Mouse (Mus musculus) inflammation-experienced regulatory T-cells, adult 6 months (primary cell): ENCODE measurements around the gene 3110082I17Rik. TPM values are rescaled to one million over a fixed set of nuclear protein-coding genes. Genes with fewer than 3 reads are reported as not detected.

Experiments
- ATAC-seq: one replicate; pipeline ENCODE4 v1.8.0; 2017
- polyA plus RNA-seq, 3 experiments: library from polyadenylated mRNA; unstranded; fragments of 100-300 nt; shearing (Covaris generic); gene quantifications; one replicate each; pipeline ENCODE4 v1.2.1; 2017

3110082I17Rik gene
- polyA plus RNA-seq, 3 experiments from 2014 or later: 4.6 to 5.6 (median 5.2) TPM

DNA sequence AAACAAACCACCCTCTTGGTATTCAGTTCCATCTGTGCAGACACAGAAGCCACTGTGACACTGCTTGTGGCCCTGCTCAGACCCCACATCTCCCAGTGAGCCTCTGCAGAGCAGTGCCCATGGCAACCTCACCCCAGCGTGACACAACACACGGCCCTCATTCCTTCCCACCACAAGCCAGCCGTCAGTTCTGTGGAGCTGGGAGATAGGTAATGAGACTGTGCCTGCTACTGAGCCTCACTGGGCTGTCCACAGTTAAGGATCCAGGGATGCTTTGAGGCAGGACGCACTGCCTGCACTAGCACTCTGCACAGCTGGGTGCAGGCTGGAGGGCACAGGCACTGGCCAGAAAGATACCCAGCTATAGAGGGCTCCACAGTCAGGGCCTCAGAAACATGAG is 10.4 kb downstream of the 3110082I17Rik start:
- no peak for ATAC-seq

- ATAC-seq: no peak
These were observed 11.1 kb downstream of the 3110082I17Rik start for GRCm38 (mm10) chr5:139449161-139449791.

DNA sequence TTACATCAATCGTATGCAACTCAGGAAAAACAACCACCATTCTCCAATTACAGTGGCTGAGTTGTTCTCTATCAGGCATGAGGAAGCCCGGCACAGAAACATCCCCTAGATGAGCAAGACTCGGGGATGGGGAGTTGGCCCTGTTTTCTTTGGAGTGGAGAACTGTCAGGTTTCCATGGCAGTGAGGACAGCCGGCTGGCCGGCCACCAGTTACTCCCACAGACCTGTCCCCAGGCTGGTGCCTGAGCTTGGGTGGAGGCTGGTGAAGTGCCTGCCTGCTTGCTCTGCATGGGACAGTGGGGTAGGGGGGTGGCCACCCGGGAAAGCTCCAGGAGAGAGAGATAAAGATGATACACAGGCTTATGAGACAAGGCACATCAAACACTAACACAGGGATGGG is 12.3 kb downstream of the 3110082I17Rik start:
- no peak for ATAC-seq

DNA sequence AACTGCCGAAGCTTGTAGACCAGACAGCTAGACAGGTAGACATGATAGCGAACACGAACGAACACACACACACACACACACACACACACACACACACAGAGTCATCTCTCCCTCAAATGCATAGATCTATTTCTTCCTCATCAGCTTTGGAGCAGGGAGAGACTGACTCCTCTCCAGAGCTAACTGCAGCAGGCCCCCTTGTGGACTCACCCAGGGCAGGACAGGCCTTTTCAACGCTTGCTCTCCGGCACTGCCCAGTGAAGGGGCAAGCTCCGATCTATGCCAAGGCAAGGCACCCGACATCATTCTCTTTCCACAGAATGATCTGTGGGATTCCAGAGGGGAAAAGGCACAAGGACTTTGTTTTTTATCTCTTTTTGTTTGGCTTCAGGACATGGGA is 15.1 kb downstream of the 3110082I17Rik start:
- ATAC-seq: no peak

GRCm38 (mm10) chr5:139442962-139443361 is 17.4 kb downstream of the 3110082I17Rik start:
- ATAC-seq: no peak

DNA sequence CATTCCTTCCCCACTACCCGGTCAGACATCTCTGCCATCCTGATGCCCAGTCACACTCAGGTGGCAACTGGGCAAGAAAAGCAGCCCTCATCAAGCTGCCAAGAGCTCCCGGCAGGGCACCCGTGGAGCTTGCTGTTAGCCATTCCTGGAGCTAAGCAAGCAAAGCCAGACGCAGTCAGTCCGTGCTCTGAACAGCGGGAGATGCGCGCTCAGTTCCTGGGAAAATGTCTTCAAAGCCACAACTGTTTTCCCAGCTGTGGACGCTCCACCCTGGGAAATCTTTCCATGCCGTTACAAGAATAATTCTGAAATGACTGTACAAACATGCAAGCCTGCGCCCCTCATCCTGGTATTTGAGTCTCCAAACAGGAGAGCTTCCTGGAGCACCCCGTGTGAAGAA is 17.9 kb downstream of the 3110082I17Rik start:
- no peak for ATAC-seq

DNA sequence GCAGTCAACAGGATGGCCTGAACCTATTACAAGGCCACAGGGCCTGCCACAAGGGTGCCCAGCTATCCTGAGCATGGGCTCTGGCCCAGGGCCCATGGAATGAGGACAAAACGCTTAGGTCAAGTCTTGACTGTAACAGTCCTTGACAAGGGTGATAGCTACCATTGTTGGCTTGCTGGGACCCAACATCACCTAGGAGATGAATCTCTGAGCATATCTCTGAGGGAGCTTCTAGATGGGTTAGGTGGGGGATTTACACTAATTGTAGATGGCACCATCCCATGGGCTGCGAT is 18.7 kb downstream of the 3110082I17Rik start:
- no peak for ATAC-seq

DNA sequence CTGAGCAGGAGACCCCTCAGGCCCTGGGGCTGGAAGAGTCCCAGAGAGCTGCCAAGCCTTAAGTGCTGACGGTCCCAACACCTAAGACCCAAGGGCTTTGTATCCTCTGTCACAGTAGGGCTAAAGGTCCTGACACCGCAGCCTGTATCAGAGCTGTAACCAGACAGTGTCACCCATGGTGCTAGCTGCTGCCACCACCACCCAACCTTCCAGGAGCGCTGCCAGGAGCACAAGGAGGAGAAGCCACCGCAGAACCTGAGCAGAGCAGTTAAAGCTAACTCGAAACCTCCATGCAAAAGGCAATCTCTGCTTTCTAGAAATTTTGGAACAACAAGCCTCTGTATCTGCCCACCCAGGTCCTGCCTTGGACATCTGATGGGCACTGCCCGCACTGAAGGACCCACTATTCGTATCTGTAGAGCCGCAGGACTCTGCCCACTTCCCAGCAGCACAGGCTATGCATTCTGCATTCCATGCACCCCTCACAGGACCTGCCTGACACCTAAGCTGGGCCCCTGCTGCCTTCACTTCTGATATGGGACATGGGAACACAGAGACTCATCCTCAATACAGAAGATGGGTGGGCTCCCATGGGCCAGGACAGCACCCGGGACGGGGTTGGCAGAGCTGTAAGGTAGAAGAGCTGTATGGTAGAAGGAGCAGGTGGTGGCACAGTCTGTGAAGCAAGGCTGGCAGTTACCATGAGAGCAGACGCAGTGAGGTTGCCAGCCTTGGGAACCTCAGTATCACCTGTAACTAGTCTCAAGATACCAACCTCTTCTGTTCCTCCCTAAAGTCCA is 19.2 kb downstream of the 3110082I17Rik start:
- ATAC-seq: no peak

DNA sequence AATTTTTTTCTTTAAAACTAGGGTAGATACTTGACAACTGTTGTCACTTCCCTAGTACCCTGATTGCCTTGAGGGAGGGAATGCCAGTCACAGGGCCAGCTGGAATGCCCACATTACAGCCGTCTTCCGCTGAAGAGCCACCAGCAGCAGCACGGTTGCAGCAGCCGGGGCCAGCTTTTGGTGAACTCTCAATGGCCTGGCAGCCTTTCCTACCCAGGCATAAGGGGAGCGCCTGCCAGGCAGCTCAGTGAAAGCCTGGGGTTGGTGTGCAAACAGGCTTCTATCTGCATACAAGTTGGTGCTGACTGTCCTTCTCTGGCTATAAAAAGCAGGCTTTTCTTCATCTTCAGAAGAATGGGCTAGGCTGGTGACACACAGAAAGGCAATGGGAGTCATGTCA is 19.9 kb downstream of the 3110082I17Rik start:
- ATAC-seq: no peak

GRCm38 (mm10) chr5:139438440-139438839 is 21.9 kb downstream of the 3110082I17Rik start:
- no peak for ATAC-seq

DNA sequence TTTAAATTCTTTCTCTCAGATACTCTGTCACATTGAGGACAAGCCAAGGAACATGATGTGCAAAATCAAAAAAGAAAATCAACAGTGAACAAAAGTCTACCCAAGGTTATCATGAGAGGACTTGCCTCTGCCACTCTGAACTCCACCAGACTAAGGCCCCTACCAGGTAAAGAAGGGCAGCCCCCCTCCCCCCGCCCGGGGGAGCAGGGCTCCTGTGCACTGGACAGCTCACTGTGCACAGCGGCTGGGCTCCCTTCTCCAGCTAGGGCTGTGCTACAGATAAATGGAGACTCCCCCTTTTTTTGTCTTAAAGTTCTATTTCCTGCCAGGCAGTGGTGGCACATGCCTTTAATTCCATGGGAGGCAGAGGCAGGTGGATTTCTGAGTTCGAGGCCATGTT is 22.6 kb downstream of the 3110082I17Rik start:
- no peak for ATAC-seq

- no peak for ATAC-seq
These were observed 25.4 kb downstream of the 3110082I17Rik start for GRCm38 (mm10) chr5:139434940-139435339.

GRCm38 (mm10) chr5:139433842-139434568 is 26.3 kb downstream of the 3110082I17Rik start:
- no peak for ATAC-seq

- ATAC-seq: no peak
These were observed 27.4 kb downstream of the 3110082I17Rik start for GRCm38 (mm10) chr5:139432747-139433508.

GRCm38 (mm10) chr5:139432333-139432732 is 28.0 kb downstream of the 3110082I17Rik start:
- no peak for ATAC-seq

- ATAC-seq: no peak
These were observed 30.4 kb downstream of the 3110082I17Rik start for GRCm38 (mm10) chr5:139429818-139430341.

DNA sequence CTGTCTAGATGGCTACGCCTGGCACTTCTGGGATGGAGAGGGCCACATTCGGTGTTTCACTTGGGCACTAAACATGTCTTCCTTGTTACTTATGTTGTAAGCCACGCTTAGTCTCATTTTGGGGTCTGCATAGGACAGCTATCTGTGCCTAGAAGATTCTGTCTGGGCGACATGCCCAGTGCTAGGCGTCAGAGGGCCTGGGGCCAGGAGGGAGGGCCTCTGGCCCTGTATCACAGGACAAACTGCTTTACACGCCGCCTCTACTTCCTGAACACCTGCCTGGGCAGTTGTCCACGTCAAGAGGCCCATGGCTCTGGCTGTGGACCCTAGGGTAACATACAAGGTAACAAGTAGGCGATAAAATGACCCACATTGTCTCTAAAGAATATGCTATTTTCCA is 32.3 kb downstream of the 3110082I17Rik start:
- no peak for ATAC-seq

DNA sequence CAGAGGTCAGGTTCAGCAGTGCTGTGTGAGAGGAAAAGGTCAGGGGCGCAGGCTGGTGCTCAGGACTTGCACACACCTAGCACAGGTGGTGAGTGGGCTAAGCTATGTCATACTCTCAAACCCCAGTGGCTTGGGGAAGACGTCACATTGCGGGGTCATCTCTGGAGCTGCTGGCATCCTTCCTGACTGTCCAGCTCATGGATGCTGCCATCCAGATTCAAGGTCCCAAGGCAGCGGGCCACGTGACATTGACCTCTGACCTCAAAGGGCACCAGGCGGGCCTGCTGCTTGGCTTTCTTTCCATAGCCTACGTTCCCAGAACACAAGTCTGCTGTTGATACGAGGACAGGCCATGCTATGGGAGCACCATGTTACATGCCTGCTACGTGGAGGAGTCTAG is 33.3 kb downstream of the 3110082I17Rik start:
- ATAC-seq: no peak

DNA sequence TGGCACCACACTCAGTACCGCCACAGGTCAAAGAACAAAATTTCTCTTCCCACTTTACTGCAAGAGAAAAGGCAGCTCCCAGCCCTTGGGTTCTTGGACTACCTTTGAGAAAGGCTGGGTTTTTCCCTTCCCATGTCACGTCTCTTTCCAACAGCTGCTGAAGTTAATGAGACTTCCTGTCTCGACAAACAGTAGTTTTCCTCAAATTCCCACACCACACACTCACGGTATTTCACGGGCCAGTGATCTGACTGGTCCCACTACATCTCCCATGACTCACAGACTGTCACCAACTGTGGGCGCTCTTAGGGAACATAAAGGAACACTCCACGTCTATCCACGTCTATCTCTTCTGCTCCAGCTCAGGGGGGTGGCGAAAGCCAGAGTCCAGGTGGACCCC is 35.1 kb downstream of the 3110082I17Rik start:
- ATAC-seq: no peak

DNA sequence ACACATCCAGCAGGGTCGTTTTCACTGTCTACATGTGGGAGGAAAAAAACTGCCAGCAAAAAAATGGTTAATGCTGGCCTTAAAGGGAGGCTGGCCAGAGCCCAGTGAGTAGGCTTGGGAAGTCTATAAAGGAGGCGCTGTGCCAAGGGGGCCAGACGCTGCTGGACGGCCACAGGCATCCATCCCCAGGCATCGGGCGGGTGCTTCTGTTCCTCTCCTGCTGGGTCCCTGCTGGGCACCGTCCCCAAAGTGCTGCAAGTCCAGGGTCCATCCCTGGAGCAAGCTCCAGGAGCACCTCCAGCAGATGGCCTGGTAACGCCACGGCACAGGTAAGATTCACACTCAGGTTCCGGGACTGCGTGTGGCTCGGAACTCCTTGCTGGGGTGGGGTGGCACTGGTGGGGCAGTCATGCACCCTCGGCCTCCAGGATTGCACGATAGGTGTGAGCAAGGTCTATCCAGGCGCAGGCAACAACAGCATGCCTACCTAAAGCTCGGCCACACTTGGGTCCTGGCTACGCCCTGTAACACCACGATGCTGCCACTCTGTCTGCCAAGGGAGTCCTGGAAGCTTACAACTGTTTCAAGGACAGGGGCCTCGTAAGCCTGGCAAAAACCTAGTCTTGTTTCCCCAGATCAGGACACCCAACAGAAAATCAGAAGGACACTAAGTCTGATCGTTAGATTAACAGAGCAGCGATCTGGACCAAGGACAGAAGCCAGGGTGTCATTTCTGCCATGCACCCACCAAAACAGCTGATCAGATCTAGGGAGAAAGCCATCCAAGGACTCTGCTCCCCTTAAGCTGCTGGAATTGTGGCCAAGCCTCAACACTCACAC is 37.1 kb downstream of the 3110082I17Rik start, which contains the start of gene Gper1:
TSS of gene Gper1 (plus strand) at position 126 of the 840 bp plus-strand sequence.
- ATAC-seq: no peak

DNA sequence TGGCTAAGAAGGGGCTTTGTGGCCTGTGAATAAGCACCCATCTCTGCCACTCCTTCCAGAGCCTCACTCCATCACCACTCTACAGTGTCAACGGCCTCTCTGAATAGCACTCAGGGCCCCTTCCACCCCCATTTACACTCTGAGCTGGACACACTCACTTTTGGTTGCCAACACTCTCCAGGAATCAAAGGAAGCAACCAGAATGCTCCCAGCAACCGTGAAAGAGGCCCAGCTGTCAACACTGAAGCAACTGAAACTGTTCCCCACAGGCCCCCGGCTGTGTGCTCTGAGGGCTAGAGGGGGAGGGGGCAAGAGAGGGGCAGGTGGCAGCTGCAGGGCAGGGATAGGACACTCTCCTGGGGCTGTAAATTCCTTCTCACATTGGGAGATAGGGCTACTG is 41.7 kb downstream of the 3110082I17Rik start:
- ATAC-seq: no peak

DNA sequence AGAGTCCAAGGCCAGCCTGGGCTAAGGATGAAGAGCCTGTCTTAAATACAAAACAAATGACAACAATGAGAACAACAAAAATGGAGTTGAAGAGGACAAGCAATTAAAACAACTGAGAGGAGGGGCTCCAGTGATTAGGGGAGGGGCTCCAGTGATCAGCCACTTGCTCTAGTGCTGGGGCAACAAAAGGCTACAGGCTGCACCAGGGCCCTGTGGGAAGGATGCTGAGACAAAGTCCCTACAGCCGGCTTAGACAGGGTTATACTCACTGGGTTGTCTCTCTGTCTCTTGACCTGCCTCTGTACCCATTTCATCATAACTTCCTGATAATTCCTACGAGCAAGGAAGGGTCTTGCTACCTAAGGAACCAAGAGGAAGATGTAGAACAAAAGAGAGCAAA is 42.2 kb downstream of the 3110082I17Rik start:
- ATAC-seq: no peak
